Mouse (Mus musculus) MEL (cell line): ENCODE results near the gene Fbxo2. TPM values are rescaled to one million over a fixed set of nuclear protein-coding genes. Genes with fewer than 3 reads are reported as not detected.
"Not testable (repeated sequence)": the region's sequence is repeated elsewhere in the genome, so short reads cannot be mapped to it uniquely, and the experiment has no call there.

Experiments
- DNase-seq: peaks from one replicate; pipeline ENCODE4 v3.0.0; 2011; ENCODE audit warnings: low read depth, low spot score
- H3K27ac ChIP-seq: 2 replicates; pipeline ENCODE4 v1.5.1; 2012; ENCODE audit warnings: low read depth, mild to moderate bottlenecking, control low read depth, low read length, moderate library complexity; ENCODE audit not compliant: control insufficient read depth
- H3K27me3 ChIP-seq, 2 experiments: fragments of 150-350 bp in 1 of 2; sonication (generic) in 1 of 2; 2 replicates each; pipeline ENCODE4 v1.6.1; 2012; ENCODE audit warnings: low read length in 2 of 2, mild to moderate bottlenecking in 2 of 2, improper control_type of control experiment in 1 of 2, moderate library complexity in 1 of 2; ENCODE audit not compliant: insufficient read depth in 2 of 2, control insufficient read depth in 1 of 2
- H3K36me3 ChIP-seq, 2 experiments: 2 replicates each; pipeline ENCODE4 v1.6.1; 2012 to 2014; ENCODE audit warnings: low read length in 2 of 2, improper control_type of control experiment in 1 of 2, inconsistent platforms in 1 of 2, mild to moderate bottlenecking in 1 of 2; ENCODE audit not compliant: insufficient read depth in 2 of 2, control insufficient read depth in 1 of 2
- H3K4me1 ChIP-seq, 2 experiments: fragments of 150-350 bp in 1 of 2; sonication (generic) in 1 of 2; 2 replicates each; pipeline ENCODE4 v1.6.1; 2012; ENCODE audit warnings: low read length in 2 of 2, improper control_type of control experiment in 1 of 2, mild to moderate bottlenecking in 1 of 2; ENCODE audit not compliant: insufficient read depth in 2 of 2, control insufficient read depth in 1 of 2
- H3K4me3 ChIP-seq, 2 experiments: fragments of 150-350 bp in 1 of 2; sonication (generic) in 1 of 2; 2 replicates each; pipeline ENCODE4 v1.5.1; 2012; ENCODE audit warnings: low read depth in 2 of 2, low read length in 2 of 2, mild to moderate bottlenecking in 2 of 2, moderate library complexity in 2 of 2, control low read depth in 1 of 2, improper control_type of control experiment in 1 of 2; ENCODE audit not compliant: control insufficient read depth in 1 of 2, insufficient read depth in 1 of 2
- H3K79me2 ChIP-seq: 2 replicates; pipeline ENCODE4 v1.6.1; 2012; ENCODE audit warnings: mild to moderate bottlenecking, low read length, moderate library complexity; ENCODE audit not compliant: control insufficient read depth, poor library complexity, insufficient read depth
- H3K9ac ChIP-seq: 2 replicates; pipeline ENCODE4 v1.6.1; 2012; ENCODE audit warnings: low read depth, mild to moderate bottlenecking, control low read depth, low read length, moderate library complexity; ENCODE audit not compliant: control insufficient read depth, poor library complexity, severe bottlenecking
- H3K9me3 ChIP-seq: fragments of 150-350 bp; sonication (generic); replicated peaks from 2 replicates; pipeline ENCODE4 v1.6.1; 2012; ENCODE audit warnings: mild to moderate bottlenecking, low read length, improper control_type of control experiment, moderate library complexity; ENCODE audit not compliant: insufficient read depth
- BHLHE40 ChIP-seq: IDR thresholded peaks from 2 replicates; pipeline ENCODE4 v1.6.1; 2012; ENCODE audit warnings: low read depth, mild to moderate bottlenecking, inconsistent platforms, low read length, improper control_type of control experiment, borderline replicate concordance
- CTCF ChIP-seq, 3 experiments: IDR thresholded peaks in 2 of 3; conservative IDR thresholded peaks in 1 of 3; 2 replicates each; pipeline ENCODE4 v1.5.1; 2011 to 2012; ENCODE audit warnings: low read length in 3 of 3, low read depth in 2 of 3, mild to moderate bottlenecking in 2 of 3, improper control_type of control experiment in 1 of 3, inconsistent platforms in 1 of 3, mixed read lengths in 1 of 3, moderate library complexity in 1 of 3; ENCODE audit not compliant: control insufficient read depth in 1 of 3, insufficient read depth in 1 of 3, poor library complexity in 1 of 3, severe bottlenecking in 1 of 3
- ETS1 ChIP-seq: IDR thresholded peaks from 2 replicates; pipeline ENCODE4 v1.6.1; 2012; ENCODE audit warnings: low read depth, mild to moderate bottlenecking, inconsistent platforms, low read length, improper control_type of control experiment, moderate library complexity
- GABPA ChIP-seq: IDR thresholded peaks from 2 replicates; pipeline ENCODE4 v1.6.1; 2012; ENCODE audit warnings: low read depth, mild to moderate bottlenecking, inconsistent platforms, low read length, improper control_type of control experiment, moderate library complexity
- GATA1 ChIP-seq: IDR thresholded peaks from 2 replicates; pipeline ENCODE4 v1.6.1; 2011; ENCODE audit warnings: low read depth, low read length, improper control_type of control experiment
- HCFC1 ChIP-seq: IDR thresholded peaks from 2 replicates; pipeline ENCODE4 v1.6.1; 2012; ENCODE audit warnings: low read depth, mild to moderate bottlenecking, inconsistent platforms, low read length, improper control_type of control experiment, moderate library complexity
- MAFK ChIP-seq: IDR thresholded peaks from 2 replicates; pipeline ENCODE4 v1.6.1; 2011; ENCODE audit warnings: low read depth, mild to moderate bottlenecking, low read length, improper control_type of control experiment, borderline replicate concordance
- MAX ChIP-seq: IDR thresholded peaks from 2 replicates; pipeline ENCODE4 v1.6.1; 2011; ENCODE audit warnings: low read length, improper control_type of control experiment
- NELFE ChIP-seq: IDR thresholded peaks from 2 replicates; pipeline ENCODE4 v1.6.1; 2011; ENCODE audit warnings: low read depth, low read length, improper control_type of control experiment
- TAL1 ChIP-seq: IDR thresholded peaks from 2 replicates; pipeline ENCODE4 v1.6.1; 2012; ENCODE audit warnings: mild to moderate bottlenecking, inconsistent platforms, low read length, moderate library complexity, mixed read lengths
- TBP ChIP-seq: IDR thresholded peaks from 2 replicates; pipeline ENCODE4 v1.8.0; 2011; ENCODE audit warnings: low read depth, low read length, improper control_type of control experiment
- USF2 ChIP-seq, 2 experiments: IDR thresholded peaks; 2 replicates each; pipeline ENCODE4 v1.6.1; 2011 to 2012; ENCODE audit warnings: improper control_type of control experiment in 2 of 2, low read length in 2 of 2, borderline replicate concordance in 1 of 2, inconsistent platforms in 1 of 2, low read depth in 1 of 2, mild to moderate bottlenecking in 1 of 2; ENCODE audit not compliant: insufficient read depth in 1 of 2
- ZMIZ1 ChIP-seq: IDR thresholded peaks from 2 replicates; pipeline ENCODE4 v1.6.1; 2012; ENCODE audit warnings: low read depth, mild to moderate bottlenecking, inconsistent platforms, low read length, improper control_type of control experiment, moderate library complexity
- polyA plus RNA-seq, 2 experiments: library from polyadenylated mRNA; stranded (reverse) in 1 of 2; unstranded in 1 of 2; fragments of >175 nt in 1 of 2; fragments of >200 nt in 1 of 2; gene quantifications; 2 replicates each; pipeline versions ENCODE4 v1.2.1 to v1.2.4; 2012; ENCODE audit warnings: low replicate concordance in 2 of 2, low read depth in 1 of 2; ENCODE audit not compliant: insufficient read length in 2 of 2, insufficient read depth in 1 of 2, missing spikeins in 1 of 2
- total RNA-seq: library from RNA; depleted of rRNA; stranded (reverse); fragments of 300-350 nt; gene quantifications from 2 replicates; pipeline ENCODE4 v1.2.3, GENCODE M21; 2012

The Fbxo2 gene
- total and polyA plus RNA-seq, 3 experiments = 0.35 to 2.7 TPM; not detected in 1

- H3K27me3 ChIP-seq, H3K4me1 ChIP-seq, DNase-seq, H3K79me2 ChIP-seq, H3K36me3 ChIP-seq, H3K4me3 ChIP-seq, H3K27ac ChIP-seq, H3K9me3 ChIP-seq, H3K9ac ChIP-seq: not testable (repeated sequence)
- peak in 1 of 3 experiments; percentile 7; a peak in 1 of 6 replicates for TF ChIP-seq CTCF (IDR thresholded peaks at IDR 0.05 in 2 of 3, conservative IDR thresholded peaks at IDR 0.05 in 1 of 3; ENCODE audit: control insufficient read depth in 1 of 3, insufficient read depth in 1 of 3, low read depth in 2 of 3, low read length in 3 of 3, poor library complexity in 1 of 3, severe bottlenecking in 1 of 3)
Observed at GRCm38 (mm10) chr4:148119578-148119977, 40.8 kb upstream of the Fbxo2 start.

GRCm38 (mm10) chr4:148120555-148120954 is 39.9 kb upstream of the Fbxo2 start:
- H3K9ac ChIP-seq = no peak overlapping the region
- no peak overlapping the region for H3K4me3 ChIP-seq
- no peak for DNase-seq
- H3K27me3 ChIP-seq = peaks cover 0 to 3% of the 10 kb centered on the region in 2 experiments; a peak in 2 of 4 replicates
- no peaks in the 10 kb centered on the region; a peak in 1 of 4 replicates for H3K36me3 ChIP-seq
- no peaks in the 10 kb centered on the region for H3K79me2 ChIP-seq
- H3K9me3 ChIP-seq = no peaks in the 10 kb centered on the region
- no peak overlapping the region for H3K27ac ChIP-seq
- peaks cover 0 to 5% of the 10 kb centered on the region in 2 experiments; a peak in 2 of 4 replicates for H3K4me1 ChIP-seq
- no peak for TF ChIP-seq ZMIZ1
- no peak for TF ChIP-seq GABPA
- no peak for TF ChIP-seq NELFE
- no peak for TF ChIP-seq MAFK
- TF ChIP-seq BHLHE40 = no peak
- TF ChIP-seq TBP = no peak
- no peak for TF ChIP-seq GATA1
- TF ChIP-seq TAL1 = no peak

GRCm38 (mm10) chr4:148121362-148121761 is 39.1 kb upstream of the Fbxo2 start:
- TF ChIP-seq MAX (no peak), ETS1 (no peak), TAL1 (no peak), HCFC1 (no peak), USF2 (IDR thresholded peaks at IDR 0.05; ENCODE audit: borderline replicate concordance in 1 of 2, insufficient read depth in 1 of 2, low read depth in 1 of 2, low read length in 2 of 2) (no peak), TBP (no peak)
- Histone ChIP-seq H3K27ac (no peak overlapping the region), H3K4me1 (peaks cover 0 to 5% of the 10 kb centered on the region in 2 experiments; a peak in 2 of 4 replicates), H3K36me3 (no peaks in the 10 kb centered on the region), H3K9ac (no peak overlapping the region), H3K9me3 (no peaks in the 10 kb centered on the region), H3K27me3 (peaks cover 0 to 3% of the 10 kb centered on the region in 2 experiments; a peak in 2 of 4 replicates), H3K79me2 (no peaks in the 10 kb centered on the region), H3K4me3 (no peak overlapping the region)
- no peak for DNase-seq
